Mouse (Mus musculus): ENCODE measurements around the gene Dnajc8. TPM values are rescaled to one million over a fixed set of nuclear protein-coding genes. Genes with fewer than 3 reads are reported as not detected.

Dnajc8 gene
- total RNA-seq, 2 experiments from 2014 or later = 136 to 376 TPM

- peak; percentile 95 for ATAC-seq (replicated peaks; ENCODE audit: poor library complexity, severe bottlenecking)
Observed at GRCm38 (mm10) chr4:132563965-132564364, 28.6 kb downstream of the Dnajc8 start, which contains the start of gene Ptafr. Ptafr (plus strand) TSS chr4:132564067.

GRCm38 (mm10) chr4:132565089-132565747 lies 29.9 kb downstream of the Dnajc8 start:
- no peak for ATAC-seq (replicated peaks; ENCODE audit: poor library complexity, severe bottlenecking)

DNA sequence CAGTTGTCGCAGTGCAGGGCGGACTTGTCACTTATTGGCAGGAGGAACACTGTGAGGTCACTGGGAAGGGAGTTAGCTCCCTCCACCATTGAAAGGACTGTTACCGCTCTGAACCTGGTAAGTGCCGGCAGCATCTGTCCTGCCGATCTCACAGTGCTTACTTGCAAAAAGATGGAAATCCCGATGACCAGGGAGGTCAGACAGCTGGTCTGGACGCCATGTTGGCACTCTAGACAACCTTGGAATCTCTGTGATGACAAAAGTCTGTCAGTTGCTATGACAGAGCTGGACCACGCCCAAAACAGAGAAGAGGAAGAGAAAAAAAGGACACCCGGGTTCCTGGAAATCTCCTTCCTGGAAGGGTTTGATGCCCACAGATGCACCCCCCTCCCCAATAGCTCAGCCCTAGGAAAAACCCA lies 32.0 kb downstream of the Dnajc8 start:
- ATAC-seq (replicated peaks; ENCODE audit: poor library complexity, severe bottlenecking) = peak; percentile 33

DNA sequence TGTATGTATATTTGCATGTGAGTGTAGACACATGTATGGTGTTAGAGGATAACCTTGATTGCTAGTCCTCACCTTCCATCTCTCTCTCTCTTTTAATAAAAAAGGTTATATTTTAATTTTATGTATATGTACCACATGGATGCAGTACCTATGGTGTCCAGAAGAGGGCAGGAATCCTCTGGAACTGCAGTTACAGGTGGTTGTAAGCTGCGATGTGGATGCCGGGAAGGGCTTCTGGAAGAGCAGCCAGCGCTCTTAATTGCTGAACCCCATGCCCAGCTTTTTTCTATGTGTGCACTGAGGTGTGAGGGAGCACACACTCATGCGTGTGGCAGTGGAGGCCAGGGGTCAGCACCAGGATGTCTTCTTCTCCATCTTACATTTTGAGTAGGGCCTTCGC lies 33.8 kb downstream of the Dnajc8 start:
- no peak for ATAC-seq (replicated peaks; ENCODE audit: poor library complexity, severe bottlenecking)

GRCm38 (mm10) chr4:132571190-132571589 lies 35.8 kb downstream of the Dnajc8 start:
- ATAC-seq (replicated peaks; ENCODE audit: poor library complexity, severe bottlenecking) = no peak

GRCm38 (mm10) chr4:132573327-132573726 lies 38.0 kb downstream of the Dnajc8 start:
- ATAC-seq (replicated peaks; ENCODE audit: poor library complexity, severe bottlenecking) = peak; percentile 48

- no peak for ATAC-seq (replicated peaks; ENCODE audit: poor library complexity, severe bottlenecking)
Observed at GRCm38 (mm10) chr4:132574809-132575347, 39.5 kb downstream of the Dnajc8 start.

- ATAC-seq (replicated peaks; ENCODE audit: poor library complexity, severe bottlenecking) = no peak
Observed at GRCm38 (mm10) chr4:132583781-132584180, 48.4 kb downstream of the Dnajc8 start.

DNA sequence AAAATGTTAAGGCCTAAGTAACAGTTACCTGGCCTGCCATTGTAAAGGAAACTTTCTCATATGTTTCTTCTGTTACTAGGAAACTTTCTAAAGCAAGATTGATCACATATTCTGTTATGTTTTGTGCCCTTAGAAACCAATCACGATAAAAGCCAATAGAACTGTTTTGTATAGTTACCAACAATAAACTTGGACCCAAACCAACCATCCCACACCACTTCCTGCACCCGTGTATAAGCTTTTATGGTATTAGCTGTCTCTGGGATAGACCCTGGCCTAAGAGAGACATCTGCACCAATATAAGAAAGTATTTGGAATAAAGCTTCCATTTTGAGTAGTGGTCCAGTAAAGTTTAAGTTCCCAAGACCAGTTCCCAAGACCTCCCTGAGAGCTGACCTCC lies 49.6 kb downstream of the Dnajc8 start:
- ATAC-seq (replicated peaks; ENCODE audit: poor library complexity, severe bottlenecking) = no peak

GRCm38 (mm10) chr4:132586282-132586681 lies 50.9 kb downstream of the Dnajc8 start:
- no peak for ATAC-seq (replicated peaks; ENCODE audit: poor library complexity, severe bottlenecking)

- ATAC-seq (replicated peaks; ENCODE audit: poor library complexity, severe bottlenecking) = peak; percentile 69
Observed at GRCm38 (mm10) chr4:132588512-132588911, 53.2 kb downstream of the Dnajc8 start.

DNA sequence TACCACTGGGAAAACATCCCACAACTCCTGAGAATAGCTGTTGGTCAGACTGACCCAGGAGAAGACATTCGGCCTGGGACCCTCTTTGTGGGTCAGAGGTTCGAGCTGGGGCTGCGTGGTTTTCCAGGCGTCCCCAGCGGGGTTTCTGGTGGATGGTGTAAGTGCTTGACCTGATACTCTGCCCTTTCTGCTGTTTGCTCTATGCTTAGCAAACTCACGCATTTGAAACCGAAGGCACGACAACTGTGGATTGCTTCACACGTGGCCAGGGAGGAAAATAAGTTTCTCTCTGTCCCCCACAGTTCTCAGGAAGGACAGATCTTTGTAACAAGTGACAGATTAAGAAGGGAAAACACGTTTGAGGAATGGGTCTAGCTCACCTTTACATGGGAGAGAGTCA lies 55.3 kb downstream of the Dnajc8 start:
- ATAC-seq (replicated peaks; ENCODE audit: poor library complexity, severe bottlenecking) = 0 out of 2 replicates have a peak, but pooled peaks have one; percentile 18

DNA sequence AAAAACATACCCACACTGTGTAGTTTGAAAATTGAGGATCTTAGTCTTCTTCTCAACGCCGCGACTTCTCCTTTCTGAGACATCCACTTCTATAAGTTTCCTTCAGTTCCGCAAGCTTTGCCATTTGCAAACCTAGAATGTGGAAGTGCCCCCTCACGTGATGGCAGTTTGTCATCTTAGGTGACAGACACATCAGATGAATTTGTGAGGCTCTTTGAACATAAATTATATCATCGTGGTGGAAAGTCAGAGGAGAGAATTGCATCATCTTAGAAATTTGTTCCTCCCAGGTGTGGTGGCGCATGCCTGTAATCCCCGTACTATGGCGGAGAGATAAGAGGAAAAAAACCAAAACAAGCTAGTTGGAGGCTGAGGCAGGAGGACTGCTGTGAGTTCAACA lies 57.6 kb downstream of the Dnajc8 start:
- ATAC-seq (replicated peaks; ENCODE audit: poor library complexity, severe bottlenecking) = peak; percentile 68

GRCm38 (mm10) chr4:132594191-132594590 lies 58.8 kb downstream of the Dnajc8 start:
- no peak for ATAC-seq (replicated peaks; ENCODE audit: poor library complexity, severe bottlenecking)

GRCm38 (mm10) chr4:132598861-132599260 lies 63.5 kb downstream of the Dnajc8 start:
- no peak for ATAC-seq (replicated peaks; ENCODE audit: poor library complexity, severe bottlenecking)

GRCm38 (mm10) chr4:132599764-132600163 lies 64.4 kb downstream of the Dnajc8 start:
- no peak for ATAC-seq (replicated peaks; ENCODE audit: poor library complexity, severe bottlenecking)

- ATAC-seq (replicated peaks; ENCODE audit: poor library complexity, severe bottlenecking) = no peak
Observed at GRCm38 (mm10) chr4:132600465-132600864, 65.1 kb downstream of the Dnajc8 start.

GRCm38 (mm10) chr4:132601242-132601641 lies 65.9 kb downstream of the Dnajc8 start:
- ATAC-seq (replicated peaks; ENCODE audit: poor library complexity, severe bottlenecking) = peak; percentile 52

All from granulocyte monocyte progenitor cell, adult 5-6 weeks (primary cell).